Mouse (Mus musculus): ENCODE results near the gene 1700011M02Rik. TPM values are rescaled to one million over a fixed set of nuclear protein-coding genes. Genes with fewer than 3 reads are reported as not detected.
"Not testable (repeated sequence)": the region's sequence is repeated elsewhere in the genome, so short reads cannot be mapped to it uniquely, and the experiment has no call there.

The 1700011M02Rik gene
- polyA plus RNA-seq (2014; fragmentation: Nextera tagmentation; extraction: Ambion mirVana) = not detected in 2 replicates

DNA sequence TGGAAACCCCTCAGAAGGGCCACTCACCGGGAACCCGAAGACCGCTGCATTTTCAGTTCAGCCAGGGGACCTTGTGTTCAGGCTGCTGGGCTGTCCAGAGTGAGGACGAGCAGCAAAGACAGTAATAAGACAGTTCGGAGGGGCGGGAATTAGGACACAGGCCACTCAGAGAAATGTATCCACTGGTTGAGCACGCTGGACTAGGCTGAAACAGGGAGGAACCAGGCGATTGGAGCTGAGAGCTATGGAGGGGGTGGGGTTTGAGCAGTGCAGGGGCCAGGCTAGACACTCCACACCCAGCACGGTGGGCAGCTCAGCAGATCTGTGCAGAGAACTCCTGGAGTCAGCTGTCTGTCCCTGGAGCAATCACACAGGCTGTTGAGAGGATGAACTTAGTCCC lies at the start of gene 1700011M02Rik, which contains the start of gene Dmrtc1a:
1700011M02Rik (plus strand) TSS at position 319 of the 400 bp plus-strand sequence.
Dmrtc1a (minus strand) TSS at position 101 of the 400 bp plus-strand sequence.
- not testable (repeated sequence) for H3K27me3 ChIP-seq (ENCODE audit: control insufficient read depth, insufficient read depth, low read length)

DNA sequence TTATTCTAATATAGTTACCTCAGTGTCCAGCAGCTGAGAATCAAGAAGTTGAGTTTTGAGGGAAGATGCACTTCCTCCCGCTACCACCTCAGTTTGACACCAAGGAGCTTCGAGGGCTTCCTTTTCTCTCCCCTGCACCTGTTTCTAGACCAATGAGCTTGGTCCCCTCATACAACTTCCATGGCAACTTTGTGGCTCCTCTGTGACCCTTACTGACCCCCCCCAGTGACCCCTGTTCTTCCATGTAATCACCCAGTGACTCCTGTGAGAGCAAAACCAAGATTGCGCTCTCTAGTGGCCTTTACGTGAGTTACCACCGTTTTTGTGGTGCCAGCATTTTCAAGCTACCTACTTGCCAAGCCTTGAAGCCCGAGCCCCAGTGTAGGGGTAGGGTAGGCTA lies 40.8 kb upstream of the 1700011M02Rik start, which contains the start of gene 1700031F05Rik:
1700031F05Rik (minus strand) TSS at position 101 of the 400 bp plus-strand sequence.
- H3K27ac ChIP-seq (ENCODE audit: low read depth, low read length) = no peak within 1 kb of the TSS
- DNase-seq (ENCODE audit: low spot score) (no peak), ATAC-seq (ENCODE audit: insufficient read depth, low FRiP score, low TSS enrichment) (no peak)
- H3K4me1 ChIP-seq (ENCODE audit: control insufficient read depth, insufficient read depth, low read length) = no peaks in the 10 kb centered on the region
- no peaks in the 10 kb centered on the region for H3K9me3 ChIP-seq (ENCODE audit: control insufficient read depth, low read length)
- no peaks in the 10 kb centered on the region for H3K27me3 ChIP-seq (ENCODE audit: control insufficient read depth, insufficient read depth, low read length)
- H3K9ac ChIP-seq (ENCODE audit: low read length) = no peak within 1 kb of the TSS
- WGBS = 83% methylated on average over 6 of the region's 6 CpGs
- H3K36me3 ChIP-seq (ENCODE audit: control insufficient read depth, insufficient read depth, low read length) = no peaks in the 10 kb centered on the region
- no peak within 1 kb of the TSS for H3K4me2 ChIP-seq (ENCODE audit: low read depth)
- no peak within 1 kb of the TSS for H3K4me3 ChIP-seq (ENCODE audit: low read depth, low read length)

More for the DNA sequence above, at the start of gene 1700011M02Rik, which contains the start of gene Dmrtc1a:
- H3K4me2 ChIP-seq (ENCODE audit: low read depth); H3K4me3 ChIP-seq (ENCODE audit: low read depth, low read length); H3K27ac ChIP-seq (ENCODE audit: low read depth, low read length); H3K36me3 ChIP-seq (ENCODE audit: control insufficient read depth, insufficient read depth, low read length); H3K9ac ChIP-seq (ENCODE audit: low read length); H3K9me3 ChIP-seq (ENCODE audit: control insufficient read depth, low read length); H3K4me1 ChIP-seq (ENCODE audit: control insufficient read depth, insufficient read depth, low read length); DNase-seq (ENCODE audit: low spot score); ATAC-seq (ENCODE audit: insufficient read depth, low FRiP score, low TSS enrichment): not testable (repeated sequence)
- WGBS = 80% methylated on average over 6 of the region's 9 CpGs

DNA sequence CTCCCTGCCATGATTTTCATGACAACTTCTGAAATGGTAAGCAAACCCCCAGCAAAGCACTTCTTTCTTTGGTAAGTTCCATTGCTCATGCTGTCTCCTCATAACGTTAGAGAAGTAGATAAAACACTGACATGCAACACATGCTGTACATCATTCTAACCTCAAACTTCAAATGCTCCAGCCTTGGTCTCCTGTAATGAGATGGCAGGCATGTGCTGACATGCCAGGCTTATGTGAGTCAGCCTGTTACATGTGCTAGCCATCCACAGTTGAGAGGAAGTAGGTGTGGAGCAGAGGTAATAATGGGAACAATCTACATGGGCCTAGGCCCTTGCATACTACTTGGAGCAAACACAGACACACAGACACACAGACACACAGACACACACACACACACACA lies 6.1 kb downstream of the 1700011M02Rik start:
- not testable (repeated sequence) for H3K4me1 ChIP-seq (ENCODE audit: control insufficient read depth, insufficient read depth, low read length); H3K4me2 ChIP-seq (ENCODE audit: low read depth); H3K27me3 ChIP-seq (ENCODE audit: control insufficient read depth, insufficient read depth, low read length); H3K27ac ChIP-seq (ENCODE audit: low read depth, low read length); H3K9ac ChIP-seq (ENCODE audit: low read length); H3K4me3 ChIP-seq (ENCODE audit: low read depth, low read length); DNase-seq (ENCODE audit: low spot score); ATAC-seq (ENCODE audit: insufficient read depth, low FRiP score, low TSS enrichment); H3K9me3 ChIP-seq (ENCODE audit: control insufficient read depth, low read length); H3K36me3 ChIP-seq (ENCODE audit: control insufficient read depth, insufficient read depth, low read length)
- 73% methylated on average over 1 of the region's 1 CpGs for WGBS

DNA sequence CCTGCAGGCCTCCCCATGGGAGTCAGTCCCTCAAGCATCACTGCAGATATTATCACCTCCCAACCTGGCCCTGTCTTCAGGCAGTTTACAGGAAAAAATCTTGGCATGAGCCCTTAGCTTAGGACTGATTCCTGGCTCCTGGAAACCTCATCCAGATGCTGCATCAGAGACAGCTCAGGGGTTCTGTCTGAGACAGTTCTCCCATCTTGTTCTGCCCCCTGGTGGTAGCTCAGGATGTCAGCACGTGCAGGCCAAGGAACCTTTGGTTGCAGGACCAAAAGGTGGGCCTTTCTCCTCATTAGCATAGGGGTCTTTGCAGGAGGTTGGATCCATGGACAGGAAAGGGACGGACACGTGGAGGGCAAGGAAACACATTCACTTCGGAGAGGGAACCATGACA lies 18.0 kb downstream of the 1700011M02Rik start:
- not testable (repeated sequence) for ATAC-seq (ENCODE audit: insufficient read depth, low FRiP score, low TSS enrichment); H3K4me1 ChIP-seq (ENCODE audit: control insufficient read depth, insufficient read depth, low read length); H3K36me3 ChIP-seq (ENCODE audit: control insufficient read depth, insufficient read depth, low read length); H3K27me3 ChIP-seq (ENCODE audit: control insufficient read depth, insufficient read depth, low read length); H3K27ac ChIP-seq (ENCODE audit: low read depth, low read length); H3K9ac ChIP-seq (ENCODE audit: low read length); H3K4me3 ChIP-seq (ENCODE audit: low read depth, low read length); H3K4me2 ChIP-seq (ENCODE audit: low read depth); H3K9me3 ChIP-seq (ENCODE audit: control insufficient read depth, low read length)
- DNase-seq (ENCODE audit: low spot score) = peak; percentile 13
- WGBS = 23% methylated on average over 4 of the region's 4 CpGs

DNA sequence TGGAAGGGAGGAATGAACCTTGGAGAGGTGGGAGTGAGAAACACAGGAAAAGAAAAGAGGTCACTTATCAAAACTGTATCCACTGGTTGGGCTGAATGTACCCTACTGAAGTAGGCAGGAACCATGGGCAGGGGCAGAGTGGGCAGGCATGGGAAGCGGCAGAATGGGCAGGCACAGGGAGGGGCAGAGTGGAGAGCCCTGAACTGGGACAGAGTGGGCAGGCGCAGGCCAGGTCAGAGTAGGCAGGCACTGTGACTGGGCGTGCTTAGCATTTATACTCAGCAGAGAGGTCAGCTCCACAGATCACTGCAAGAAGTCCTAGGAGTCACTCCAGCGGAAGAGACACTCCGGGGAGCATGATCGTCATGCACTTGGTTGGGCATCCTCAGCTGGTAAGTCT lies 19.4 kb downstream of the 1700011M02Rik start, which contains the start of gene 1700018G05Rik:
1700018G05Rik (plus strand) TSS at position 301 of the 400 bp plus-strand sequence.
- H3K27ac ChIP-seq (ENCODE audit: low read depth, low read length); H3K4me2 ChIP-seq (ENCODE audit: low read depth); DNase-seq (ENCODE audit: low spot score); H3K4me1 ChIP-seq (ENCODE audit: control insufficient read depth, insufficient read depth, low read length); ATAC-seq (ENCODE audit: insufficient read depth, low FRiP score, low TSS enrichment); H3K36me3 ChIP-seq (ENCODE audit: control insufficient read depth, insufficient read depth, low read length); H3K4me3 ChIP-seq (ENCODE audit: low read depth, low read length); H3K9me3 ChIP-seq (ENCODE audit: control insufficient read depth, low read length); H3K27me3 ChIP-seq (ENCODE audit: control insufficient read depth, insufficient read depth, low read length); H3K9ac ChIP-seq (ENCODE audit: low read length): not testable (repeated sequence)
- 83% methylated on average over 4 of the region's 6 CpGs for WGBS

DNA sequence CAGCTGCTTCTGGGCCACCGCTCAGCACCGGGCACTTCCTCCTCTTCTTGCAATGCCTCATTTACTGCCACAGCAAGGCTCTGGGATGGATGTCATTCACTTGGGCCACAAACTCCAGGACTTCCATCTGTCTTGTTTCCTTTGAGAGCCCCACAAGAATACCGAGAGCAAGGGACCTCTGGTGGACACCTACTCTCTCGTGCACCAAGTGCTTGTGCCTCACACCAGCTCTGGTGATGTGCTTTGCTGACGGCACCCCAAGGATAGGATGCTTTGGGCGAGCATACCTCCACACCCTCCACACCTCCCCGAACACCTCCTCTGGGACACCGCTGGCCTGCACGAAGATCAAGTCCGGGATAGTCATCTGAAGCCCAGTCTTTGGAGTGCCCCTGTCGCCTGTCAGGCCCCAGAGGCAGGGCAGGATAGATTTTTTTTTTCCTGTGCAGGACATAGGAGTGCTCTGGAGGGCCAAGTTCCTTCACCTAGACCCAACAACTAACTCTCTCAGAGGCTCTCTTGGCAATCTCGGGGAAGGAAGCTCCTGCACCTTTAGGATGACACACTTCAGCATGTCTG lies 24.4 kb downstream of the 1700011M02Rik start:
- Histone ChIP-seq H3K4me3 (ENCODE audit: low read depth, low read length) (peak overlapping the region; percentile 54), H3K4me2 (ENCODE audit: low read depth) (peak overlapping the region; percentile 43), H3K4me1 (ENCODE audit: control insufficient read depth, insufficient read depth, low read length) (no peaks in the 10 kb centered on the region), H3K36me3 (ENCODE audit: control insufficient read depth, insufficient read depth, low read length) (no peaks in the 10 kb centered on the region), H3K27ac (ENCODE audit: low read depth, low read length) (no peak overlapping the region), H3K9me3 (ENCODE audit: control insufficient read depth, low read length) (no peaks in the 10 kb centered on the region), H3K27me3 (ENCODE audit: control insufficient read depth, insufficient read depth, low read length) (peaks cover 6% of the 10 kb centered on the region; the same call in 1 of the 2 replicates), H3K9ac (ENCODE audit: low read length) (peak overlapping the region; percentile 53)
- ATAC-seq (ENCODE audit: insufficient read depth, low FRiP score, low TSS enrichment) (no peak), DNase-seq (ENCODE audit: low spot score) (no peak)
- WGBS = 48% methylated on average over 12 of the region's 12 CpGs

DNA sequence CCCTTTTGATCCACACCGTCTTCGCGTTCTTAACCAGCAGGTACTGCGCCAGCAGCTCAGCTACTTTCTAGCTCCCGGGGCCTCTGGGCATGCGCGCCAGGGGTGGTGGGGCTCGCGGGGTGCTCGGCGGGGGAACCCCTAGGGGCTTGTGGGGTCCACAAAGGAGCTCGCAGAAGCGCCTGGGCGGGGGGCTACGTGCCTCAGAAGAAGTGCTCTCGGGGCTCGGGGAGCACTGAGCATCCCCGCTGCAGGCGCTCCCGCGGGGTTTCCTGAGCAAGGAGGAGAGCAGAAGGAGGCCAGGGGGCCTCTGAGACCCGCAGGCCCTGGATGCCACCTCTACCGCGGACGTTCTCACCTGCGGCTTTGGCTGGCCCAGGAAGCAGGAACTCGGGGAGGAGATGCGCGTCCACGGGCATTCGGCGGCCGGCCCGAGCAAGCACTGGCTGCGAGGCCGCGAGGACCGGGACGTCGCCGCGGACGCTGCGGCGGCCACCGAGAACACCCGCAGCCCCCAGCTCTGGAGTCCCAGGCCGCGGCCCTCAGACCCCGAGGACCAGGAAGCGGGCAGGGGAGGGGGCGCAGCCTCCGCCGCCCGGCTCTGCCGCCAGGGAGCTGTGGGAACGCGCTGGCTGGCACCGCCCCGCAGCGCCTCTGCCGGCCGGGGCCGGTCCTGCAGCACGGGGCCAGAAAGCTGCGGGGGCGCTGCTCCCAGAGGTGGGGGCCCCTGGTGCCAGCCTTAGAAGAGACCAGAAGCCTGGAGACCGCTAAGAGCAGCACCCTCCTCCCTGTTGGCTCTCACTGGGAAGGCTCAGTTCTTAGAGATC lies 25.1 kb downstream of the 1700011M02Rik start:
- WGBS = 20% methylated on average over 42 of the region's 68 CpGs
- H3K9ac ChIP-seq (ENCODE audit: low read length) = peak overlapping the region; percentile 53

DNA sequence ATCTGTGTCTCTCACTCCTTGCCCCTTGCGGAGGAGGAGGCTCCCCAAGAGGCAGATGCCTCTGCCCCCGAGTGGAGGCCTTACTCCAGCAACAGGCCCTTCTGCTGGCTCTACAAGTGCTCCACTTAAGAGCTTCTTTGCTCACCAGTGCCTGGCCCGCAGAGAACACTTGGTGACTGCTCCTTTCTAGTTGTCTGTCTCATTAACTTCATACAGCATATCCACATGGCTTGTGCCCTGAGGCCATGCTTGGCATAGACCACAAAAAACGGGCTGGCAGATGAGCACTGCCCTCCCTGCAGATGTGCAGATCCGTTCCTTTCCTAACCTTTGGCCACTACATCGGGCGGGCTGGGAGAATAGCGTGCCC lies 25.7 kb downstream of the 1700011M02Rik start:
- Histone ChIP-seq H3K4me3 (ENCODE audit: low read depth, low read length) (no peak overlapping the region; the same call in 1 of the 2 replicates), H3K27me3 (ENCODE audit: control insufficient read depth, insufficient read depth, low read length) (peaks cover 6% of the 10 kb centered on the region; the same call in 1 of the 2 replicates), H3K36me3 (ENCODE audit: control insufficient read depth, insufficient read depth, low read length) (no peaks in the 10 kb centered on the region), H3K27ac (ENCODE audit: low read depth, low read length) (no peak overlapping the region), H3K9me3 (ENCODE audit: control insufficient read depth, low read length) (no peaks in the 10 kb centered on the region), H3K4me1 (ENCODE audit: control insufficient read depth, insufficient read depth, low read length) (no peaks in the 10 kb centered on the region), H3K4me2 (ENCODE audit: low read depth) (peak overlapping the region; percentile 43), H3K9ac (ENCODE audit: low read length) (no peak overlapping the region)
- ATAC-seq (ENCODE audit: insufficient read depth, low FRiP score, low TSS enrichment) (peak; percentile 29; the same call in 1 of the 2 replicates), DNase-seq (ENCODE audit: low spot score) (peak; percentile 9)
- 61% methylated on average over 7 of the region's 8 CpGs for WGBS

More for the DNA sequence above, 25.1 kb downstream of the 1700011M02Rik start:
- Histone ChIP-seq H3K27ac (ENCODE audit: low read depth, low read length) (no peak overlapping the region), H3K27me3 (ENCODE audit: control insufficient read depth, insufficient read depth, low read length) (peaks cover 6% of the 10 kb centered on the region; the same call in 1 of the 2 replicates), H3K9me3 (ENCODE audit: control insufficient read depth, low read length) (no peaks in the 10 kb centered on the region), H3K4me1 (ENCODE audit: control insufficient read depth, insufficient read depth, low read length) (no peaks in the 10 kb centered on the region), H3K36me3 (ENCODE audit: control insufficient read depth, insufficient read depth, low read length) (no peaks in the 10 kb centered on the region), H3K4me3 (ENCODE audit: low read depth, low read length) (peak overlapping the region; percentile 54), H3K4me2 (ENCODE audit: low read depth) (peak overlapping the region; percentile 43)
- DNase-seq (ENCODE audit: low spot score) (peak; percentile 76), ATAC-seq (ENCODE audit: insufficient read depth, low FRiP score, low TSS enrichment) (peak; percentile 83)
